Mouse (Mus musculus) stomach, adult 2 months (tissue): Measurements from ENCODE around the gene Ampd3. TPM values are rescaled to one million over a fixed set of nuclear protein-coding genes. Genes with fewer than 3 reads are reported as not detected.

ENCODE experiments used
- polyA plus RNA-seq: library from polyadenylated mRNA; depleted of rRNA; stranded (reverse); fragments of >200 nt; gene quantifications from 2 replicates; pipeline ENCODE4 v1.2.3, GENCODE M21; 2012; rRNA removed

Gene Ampd3
- polyA plus RNA-seq, result 5.8 and 6.1 TPM in 2 replicates

GRCm38 (mm10) chr7:110768001-110768400, at the start of gene Ampd3:
TSS of gene Ampd3 (plus strand) at chr7:110768206.

GRCm38 (mm10) chr7:110843916-110844874, 76.2 kb downstream of the Ampd3 start, which contains the start of gene Rnf141:
TSS of gene Rnf141 (minus strand) at chr7:110844457.

Other genes with a start within 250 kb of the Ampd3 start
- 3.2 and 5.6 TPM in 2 replicates for gene Sbf2, start 153.3 kb upstream of the Ampd3 start, polyA plus RNA-seq
- gene Adm, start 140.5 kb upstream of the Ampd3 start, polyA plus RNA-seq, result 7.6 and 7.9 TPM in 2 replicates
- 4.5 and 4.8 TPM in 2 replicates for gene Rnf141, start 76.3 kb downstream of the Ampd3 start, polyA plus RNA-seq
- gene Lyve1, start 95.0 kb downstream of the Ampd3 start, polyA plus RNA-seq, result 4.2 and 7.0 TPM in 2 replicates
- 13.6 and 19.1 TPM in 2 replicates for gene Mrvi1, start 214.3 kb downstream of the Ampd3 start, polyA plus RNA-seq